Mouse (Mus musculus): ENCODE results near the gene Pfdn6. TPM values are rescaled to one million over a fixed set of nuclear protein-coding genes. Genes with fewer than 3 reads are reported as not detected.
"Not testable (repeated sequence)": the region's sequence is repeated elsewhere in the genome, so short reads cannot be mapped to it uniquely, and the experiment has no call there.

The Pfdn6 gene
- total and polyA plus RNA-seq, 3 experiments: 75.3 to 373 (median 141) TPM

GRCm38 (mm10) chr17:33892429-33892828, 47.7 kb downstream of the Pfdn6 start:
- ATAC-seq (ENCODE audit: extremely low read depth, insufficient number of reproducible peaks, low FRiP score, poor library complexity, severe bottlenecking): no peak
- H3K36me3 ChIP-seq (replicated peaks): peaks cover 6% of the 10 kb centered on the region
- peaks cover 23% of the 10 kb centered on the region for H3K4me1 ChIP-seq (ENCODE audit: insufficient read depth, low read depth, low read length)
- no peak for DNase-seq (ENCODE audit: low spot score)
- H3K9me3 ChIP-seq (replicated peaks): no peaks in the 10 kb centered on the region
- H3K27me3 ChIP-seq (ENCODE audit: insufficient read depth, low read length): no peaks in the 10 kb centered on the region
- TF ChIP-seq GATA1 (IDR thresholded peaks at IDR 0.05; ENCODE audit: borderline replicate concordance, low read length): no peak
- no peak for TF ChIP-seq POLR2AphosphoS5 (IDR thresholded peaks at IDR 0.05; ENCODE audit: insufficient replicate concordance, low read depth, low read length)
- no peak for TF ChIP-seq CTCF (IDR thresholded peaks at IDR 0.05; ENCODE audit: low read depth, low read length)
- TF ChIP-seq TAL1 (conservative IDR thresholded peaks at IDR 0.05; ENCODE audit: low read depth, low read length): no peak
- no peak for TF ChIP-seq GATA2 (IDR thresholded peaks at IDR 0.05; ENCODE audit: borderline replicate concordance, low read depth, low read length)
- H3K4me3 ChIP-seq (ENCODE audit: low read depth, low read length): no peak overlapping the region

GRCm38 (mm10) chr17:33891892-33892291, 48.3 kb downstream of the Pfdn6 start:
- H3K4me3 ChIP-seq (ENCODE audit: low read depth, low read length): not testable (repeated sequence)

GRCm38 (mm10) chr17:33891357-33891756, 48.8 kb downstream of the Pfdn6 start:
- Histone ChIP-seq H3K4me1 (ENCODE audit: insufficient read depth, low read depth, low read length) (peaks cover 26% of the 10 kb centered on the region), H3K36me3 (replicated peaks) (peaks cover 13% of the 10 kb centered on the region), H3K9me3 (replicated peaks) (no peaks in the 10 kb centered on the region), H3K27me3 (ENCODE audit: insufficient read depth, low read length) (no peaks in the 10 kb centered on the region), H3K4me3 (ENCODE audit: low read depth, low read length) (no peak overlapping the region)
- TF ChIP-seq CTCF (IDR thresholded peaks at IDR 0.05; ENCODE audit: low read depth, low read length) (no peak), GATA2 (IDR thresholded peaks at IDR 0.05; ENCODE audit: borderline replicate concordance, low read depth, low read length) (no peak), TAL1 (conservative IDR thresholded peaks at IDR 0.05; ENCODE audit: low read depth, low read length) (no peak), GATA1 (IDR thresholded peaks at IDR 0.05; ENCODE audit: borderline replicate concordance, low read length) (no peak), POLR2AphosphoS5 (IDR thresholded peaks at IDR 0.05; ENCODE audit: insufficient replicate concordance, low read depth, low read length) (no peak)
- ATAC-seq (ENCODE audit: extremely low read depth, insufficient number of reproducible peaks, low FRiP score, poor library complexity, severe bottlenecking): no peak
- no peak for DNase-seq (ENCODE audit: low spot score)

More at GRCm38 (mm10) chr17:33891892-33892291, 48.3 kb downstream of the Pfdn6 start:
- not testable (repeated sequence) for DNase-seq (ENCODE audit: low spot score); H3K36me3 ChIP-seq (replicated peaks); ATAC-seq (ENCODE audit: extremely low read depth, insufficient number of reproducible peaks, low FRiP score, poor library complexity, severe bottlenecking); H3K9me3 ChIP-seq (replicated peaks); H3K27me3 ChIP-seq (ENCODE audit: insufficient read depth, low read length)
- peaks cover 24% of the 10 kb centered on the region for H3K4me1 ChIP-seq (ENCODE audit: insufficient read depth, low read depth, low read length)

GRCm38 (mm10) chr17:33890533-33891059, 49.5 kb downstream of the Pfdn6 start, which contains the start of gene Kifc1:
Gene Kifc1, minus strand, starts transcription at chr17:33890661.
- peak; percentile 73 for DNase-seq (ENCODE audit: low spot score)
- TF ChIP-seq TAL1 (conservative IDR thresholded peaks at IDR 0.05; ENCODE audit: low read depth, low read length): no peak
- TF ChIP-seq CTCF (IDR thresholded peaks at IDR 0.05; ENCODE audit: low read depth, low read length): peak; percentile 93
- peak; percentile 100 for ATAC-seq (ENCODE audit: extremely low read depth, insufficient number of reproducible peaks, low FRiP score, poor library complexity, severe bottlenecking)
- Histone ChIP-seq H3K36me3 (replicated peaks) (peaks cover 20% of the 10 kb centered on the region), H3K9me3 (replicated peaks) (no peaks in the 10 kb centered on the region), H3K4me3 (ENCODE audit: low read depth, low read length) (peak within 1 kb of the TSS; percentile 85), H3K4me1 (ENCODE audit: insufficient read depth, low read depth, low read length) (peaks cover 30% of the 10 kb centered on the region), H3K27me3 (ENCODE audit: insufficient read depth, low read length) (no peaks in the 10 kb centered on the region)

GRCm38 (mm10) chr17:33889941-33890532, 50.1 kb downstream of the Pfdn6 start:
- not testable (repeated sequence) for ATAC-seq (ENCODE audit: extremely low read depth, insufficient number of reproducible peaks, low FRiP score, poor library complexity, severe bottlenecking); H3K9me3 ChIP-seq (replicated peaks); H3K27me3 ChIP-seq (ENCODE audit: insufficient read depth, low read length); DNase-seq (ENCODE audit: low spot score)
- Histone ChIP-seq H3K36me3 (replicated peaks) (peaks cover 26% of the 10 kb centered on the region), H3K4me3 (ENCODE audit: low read depth, low read length) (peak overlapping the region; percentile 85), H3K4me1 (ENCODE audit: insufficient read depth, low read depth, low read length) (peaks cover 32% of the 10 kb centered on the region)

Other genes starting within 250 kb of the Pfdn6 start
Only the 20 nearest of the 31 such genes appear.
- gene Rps28, start 115.8 kb downstream of the Pfdn6 start, total RNA-seq (2014; fragmentation: Nextera tagmentation): 381 and 417 TPM in 2 replicates
- gene Rps28, start 115.8 kb downstream of the Pfdn6 start, total RNA-seq (2017): 3,098 and 4,163 TPM in 2 replicates
- 4,132 and 6,951 TPM in 2 replicates for gene Rps28, start 115.8 kb downstream of the Pfdn6 start, polyA plus RNA-seq (2012)
- 131 and 137 TPM in 2 replicates for gene Ndufa7, start 115.8 kb downstream of the Pfdn6 start, total RNA-seq (2014; fragmentation: Nextera tagmentation)
- 253 and 307 TPM in 2 replicates for gene Ndufa7, start 115.8 kb downstream of the Pfdn6 start, total RNA-seq (2017)
- gene Ndufa7, start 115.8 kb downstream of the Pfdn6 start, polyA plus RNA-seq (2012): 636 and 723 TPM in 2 replicates
- 2.3 and 4.5 TPM in 2 replicates for gene Cd320, start 97.3 kb downstream of the Pfdn6 start, total RNA-seq (2014; fragmentation: Nextera tagmentation)
- gene Cd320, start 97.3 kb downstream of the Pfdn6 start, total RNA-seq (2017): 5.7 and 6.0 TPM in 2 replicates
- 8.1 and 12.7 TPM in 2 replicates for gene Cd320, start 97.3 kb downstream of the Pfdn6 start, polyA plus RNA-seq (2012)
- gene Gm7029, start 66.5 kb downstream of the Pfdn6 start, total RNA-seq (2014; fragmentation: Nextera tagmentation): not detected in 2 replicates
- gene Gm7029, start 66.5 kb downstream of the Pfdn6 start, total RNA-seq (2017): not detected in 2 replicates
- not detected in 2 replicates for gene Gm7029, start 66.5 kb downstream of the Pfdn6 start, polyA plus RNA-seq (2012)
- 16.2 and 58.2 TPM in 2 replicates for gene Kifc1, start 49.7 kb downstream of the Pfdn6 start, total RNA-seq (2014; fragmentation: Nextera tagmentation)
- 31.7 and 33.7 TPM in 2 replicates for gene Kifc1, start 49.7 kb downstream of the Pfdn6 start, total RNA-seq (2017)
- 63.7 and 76.6 TPM in 2 replicates for gene Kifc1, start 49.7 kb downstream of the Pfdn6 start, polyA plus RNA-seq (2012)
- not detected in 2 replicates for gene Platr17, start 35.2 kb downstream of the Pfdn6 start, total RNA-seq (2014; fragmentation: Nextera tagmentation)
- not detected in 2 replicates for gene Platr17, start 35.2 kb downstream of the Pfdn6 start, total RNA-seq (2017)
- gene Platr17, start 35.2 kb downstream of the Pfdn6 start, polyA plus RNA-seq (2012): 0.13 TPM in 1 of 2 replicates, not detected in the other
- 72.7 and 73.2 TPM in 2 replicates for gene Daxx, start 30.9 kb downstream of the Pfdn6 start, total RNA-seq (2014; fragmentation: Nextera tagmentation)
- gene Daxx, start 30.9 kb downstream of the Pfdn6 start, total RNA-seq (2017): 33.0 and 46.3 TPM in 2 replicates
- gene Daxx, start 30.9 kb downstream of the Pfdn6 start, polyA plus RNA-seq (2012): 58.8 and 67.4 TPM in 2 replicates
- gene Tapbp, start 24.4 kb downstream of the Pfdn6 start, total RNA-seq (2014; fragmentation: Nextera tagmentation): 34.0 and 43.0 TPM in 2 replicates
- gene Tapbp, start 24.4 kb downstream of the Pfdn6 start, total RNA-seq (2017): 17.0 and 18.5 TPM in 2 replicates
- gene Tapbp, start 24.4 kb downstream of the Pfdn6 start, polyA plus RNA-seq (2012): 142 and 157 TPM in 2 replicates
- gene Zbtb22, start 24.4 kb downstream of the Pfdn6 start, total RNA-seq (2014; fragmentation: Nextera tagmentation): 9.5 and 15.8 TPM in 2 replicates
- 19.7 and 22.2 TPM in 2 replicates for gene Zbtb22, start 24.4 kb downstream of the Pfdn6 start, total RNA-seq (2017)
- 41.9 and 42.1 TPM in 2 replicates for gene Zbtb22, start 24.4 kb downstream of the Pfdn6 start, polyA plus RNA-seq (2012)
- gene Rgl2, start 10.8 kb downstream of the Pfdn6 start, total RNA-seq (2014; fragmentation: Nextera tagmentation): 27.0 and 32.9 TPM in 2 replicates
- 35.5 and 38.9 TPM in 2 replicates for gene Rgl2, start 10.8 kb downstream of the Pfdn6 start, total RNA-seq (2017)
- 145 and 166 TPM in 2 replicates for gene Rgl2, start 10.8 kb downstream of the Pfdn6 start, polyA plus RNA-seq (2012)
- 29.6 and 34.2 TPM in 2 replicates for gene Wdr46, start 317 bp upstream of the Pfdn6 start, total RNA-seq (2014; fragmentation: Nextera tagmentation)
- gene Wdr46, start 317 bp upstream of the Pfdn6 start, total RNA-seq (2017): 30.7 and 31.1 TPM in 2 replicates
- 72.2 and 83.2 TPM in 2 replicates for gene Wdr46, start 317 bp upstream of the Pfdn6 start, polyA plus RNA-seq (2012)
- 1.7 and 1.9 TPM in 2 replicates for gene B3galt4, start 11.1 kb upstream of the Pfdn6 start, total RNA-seq (2014; fragmentation: Nextera tagmentation)
- gene B3galt4, start 11.1 kb upstream of the Pfdn6 start, total RNA-seq (2017): 3.0 and 3.6 TPM in 2 replicates
- 10.9 and 13.5 TPM in 2 replicates for gene B3galt4, start 11.1 kb upstream of the Pfdn6 start, polyA plus RNA-seq (2012)
- gene Vps52, start 15.5 kb upstream of the Pfdn6 start, total RNA-seq (2014; fragmentation: Nextera tagmentation): 30.0 and 34.1 TPM in 2 replicates
- gene Vps52, start 15.5 kb upstream of the Pfdn6 start, total RNA-seq (2017): 18.5 and 19.8 TPM in 2 replicates
- gene Vps52, start 15.5 kb upstream of the Pfdn6 start, polyA plus RNA-seq (2012): 45.6 and 48.9 TPM in 2 replicates
- gene Rps18, start 15.7 kb upstream of the Pfdn6 start, total RNA-seq (2014; fragmentation: Nextera tagmentation): 2,195 and 2,298 TPM in 2 replicates
- gene Rps18, start 15.7 kb upstream of the Pfdn6 start, total RNA-seq (2017): 1,704 and 1,830 TPM in 2 replicates
- 739 and 1,633 TPM in 2 replicates for gene Rps18, start 15.7 kb upstream of the Pfdn6 start, polyA plus RNA-seq (2012)
- not detected in 2 replicates for gene H2-K1, start 60.0 kb upstream of the Pfdn6 start, total RNA-seq (2014; fragmentation: Nextera tagmentation)
- gene H2-K1, start 60.0 kb upstream of the Pfdn6 start, total RNA-seq (2017): 0.16 and 0.23 TPM in 2 replicates
- 0.58 and 0.74 TPM in 2 replicates for gene H2-K1, start 60.0 kb upstream of the Pfdn6 start, polyA plus RNA-seq (2012)
- gene Ring1, start 84.3 kb upstream of the Pfdn6 start, total RNA-seq (2014; fragmentation: Nextera tagmentation): 8.4 and 9.7 TPM in 2 replicates
- 10.9 and 13.1 TPM in 2 replicates for gene Ring1, start 84.3 kb upstream of the Pfdn6 start, total RNA-seq (2017)
- 46.4 and 59.9 TPM in 2 replicates for gene Ring1, start 84.3 kb upstream of the Pfdn6 start, polyA plus RNA-seq (2012)
- 77.5 and 87.1 TPM in 2 replicates for gene H2-Ke6, start 87.7 kb upstream of the Pfdn6 start, total RNA-seq (2014; fragmentation: Nextera tagmentation)
- gene H2-Ke6, start 87.7 kb upstream of the Pfdn6 start, total RNA-seq (2017): 44.7 and 45.9 TPM in 2 replicates
- 58.6 and 78.0 TPM in 2 replicates for gene H2-Ke6, start 87.7 kb upstream of the Pfdn6 start, polyA plus RNA-seq (2012)
- 16.9 and 17.5 TPM in 2 replicates for gene Slc39a7, start 91.3 kb upstream of the Pfdn6 start, total RNA-seq (2014; fragmentation: Nextera tagmentation)
- 58.0 and 60.1 TPM in 2 replicates for gene Slc39a7, start 91.3 kb upstream of the Pfdn6 start, total RNA-seq (2017)
- 66.0 and 98.1 TPM in 2 replicates for gene Slc39a7, start 91.3 kb upstream of the Pfdn6 start, polyA plus RNA-seq (2012)
- 27.7 and 29.7 TPM in 2 replicates for gene Rxrb, start 91.5 kb upstream of the Pfdn6 start, total RNA-seq (2014; fragmentation: Nextera tagmentation)
- 30.5 and 34.7 TPM in 2 replicates for gene Rxrb, start 91.5 kb upstream of the Pfdn6 start, total RNA-seq (2017)
- 175 and 211 TPM in 2 replicates for gene Rxrb, start 91.5 kb upstream of the Pfdn6 start, polyA plus RNA-seq (2012)
- gene Col11a2, start 99.1 kb upstream of the Pfdn6 start, total RNA-seq (2014; fragmentation: Nextera tagmentation): 0.45 and 0.92 TPM in 2 replicates
- gene Col11a2, start 99.1 kb upstream of the Pfdn6 start, total RNA-seq (2017): 0.58 and 1.6 TPM in 2 replicates
- gene Col11a2, start 99.1 kb upstream of the Pfdn6 start, polyA plus RNA-seq (2012): 1.9 and 2.3 TPM in 2 replicates